Mouse (Mus musculus) E14TG2a.4 (cell line): ENCODE results near the gene Mid1.
"Not testable (repeated sequence)": the region's sequence is repeated elsewhere in the genome, so short reads cannot be mapped to it uniquely, and the experiment has no call there.

Source experiments
- CTCF ChIP-seq: conservative IDR thresholded peaks from 2 replicates; pipeline ENCODE4 v1.5.1; 2014; ENCODE audit warnings: low read length
- NANOG ChIP-seq: IDR thresholded peaks from 2 replicates; pipeline ENCODE4 v1.6.1; 2014; ENCODE audit warnings: borderline replicate concordance, low read length, mixed read lengths
- POU5F1 ChIP-seq: IDR thresholded peaks from 2 replicates; pipeline ENCODE4 v1.6.1; 2014; ENCODE audit warnings: low read length, borderline replicate concordance

GRCm38 (mm10) chrX:169982606-169983400 is 297.8 kb downstream of the Mid1 start:
- not testable (repeated sequence) for TF ChIP-seq CTCF, POU5F1, NANOG
